Mouse (Mus musculus) cerebellum, adult 18-20 months (tissue): ENCODE results near the gene Gm36245.
"Not testable (repeated sequence)": the region's sequence is repeated elsewhere in the genome, so short reads cannot be mapped to it uniquely, and the experiment has no call there.

ENCODE experiments used
- DNase-seq, 2 experiments: peaks; one replicate each; pipeline ENCODE4 v3.0.0; 2021

The Gm36245 gene

DNA sequence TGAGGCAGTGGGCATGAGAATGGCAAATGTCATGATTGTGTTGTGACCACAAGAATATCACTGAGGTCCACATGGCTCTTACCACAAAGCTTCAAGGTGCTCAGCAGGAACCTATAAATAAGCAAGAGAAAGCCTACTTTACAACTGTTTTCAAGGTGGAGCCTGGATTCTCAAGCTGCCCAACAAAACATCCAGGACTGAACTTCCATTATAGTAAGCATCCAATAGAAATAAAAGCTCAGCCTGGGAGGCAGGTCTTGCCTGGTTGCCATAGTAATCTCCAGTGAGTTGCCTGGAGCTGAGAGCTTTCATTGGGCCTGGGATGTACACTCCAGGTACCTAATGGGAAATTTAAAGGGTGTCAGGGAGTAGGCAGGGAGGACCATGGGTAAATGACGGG lies at the start of gene Gm36245:
Gene Gm36245, plus strand, starts transcription at position 301 of the 400 bp plus-strand sequence.
- DNase-seq: no peak

- DNase-seq: no peak
These were observed 37.3 kb upstream of the Gm36245 start, which contains the start of gene 1700025B11Rik for GRCm38 (mm10) chr15:77561792-77562191. 1700025B11Rik (minus strand) TSS chr15:77561892.

- no peak for DNase-seq
These were observed 35.8 kb upstream of the Gm36245 start for GRCm38 (mm10) chr15:77563219-77563618.

GRCm38 (mm10) chr15:77578801-77579200 lies 20.3 kb upstream of the Gm36245 start:
- DNase-seq: no peak

DNA sequence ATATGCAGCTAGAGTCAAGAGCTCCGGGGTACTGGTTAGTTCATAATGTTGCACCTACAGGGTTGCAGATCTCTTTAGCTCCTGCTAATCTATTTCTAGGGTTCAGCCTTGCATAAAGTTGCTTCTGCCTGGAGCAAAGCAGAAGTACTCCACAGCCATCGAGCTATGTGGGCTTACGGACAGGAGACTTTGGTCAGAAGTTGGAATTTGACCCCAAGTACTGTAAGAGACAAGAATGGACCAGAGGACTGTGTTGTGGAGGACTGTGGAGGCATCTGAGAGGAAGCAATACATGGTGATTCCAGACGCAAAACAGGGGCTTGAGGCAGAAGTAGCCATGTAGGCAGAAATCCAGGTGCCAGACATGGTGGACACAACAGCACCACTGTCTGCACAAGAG lies 19.7 kb upstream of the Gm36245 start:
- DNase-seq: no peak

DNA sequence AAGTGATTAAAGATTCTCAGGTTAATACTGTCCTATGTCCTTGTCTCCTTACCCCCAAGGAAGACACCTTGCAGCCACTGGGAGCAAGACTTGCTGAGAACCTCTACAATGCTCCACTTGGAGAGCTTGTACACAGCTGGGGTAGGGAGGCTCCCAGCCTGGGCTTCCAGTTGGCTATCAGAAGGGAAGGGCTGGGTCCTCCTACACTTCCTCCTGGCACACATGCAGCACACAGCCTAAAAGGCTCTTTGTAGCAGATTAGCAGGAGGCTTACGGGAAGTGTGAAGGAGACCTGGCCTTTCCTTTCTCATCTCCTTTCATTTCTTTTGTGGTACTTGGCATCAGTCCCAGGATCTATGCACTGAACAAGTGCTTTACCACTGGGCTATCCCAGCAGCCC lies 17.4 kb upstream of the Gm36245 start:
- DNase-seq: no peak

- DNase-seq: no peak
These were observed 12.0 kb upstream of the Gm36245 start for GRCm38 (mm10) chr15:77587026-77587425.

DNA sequence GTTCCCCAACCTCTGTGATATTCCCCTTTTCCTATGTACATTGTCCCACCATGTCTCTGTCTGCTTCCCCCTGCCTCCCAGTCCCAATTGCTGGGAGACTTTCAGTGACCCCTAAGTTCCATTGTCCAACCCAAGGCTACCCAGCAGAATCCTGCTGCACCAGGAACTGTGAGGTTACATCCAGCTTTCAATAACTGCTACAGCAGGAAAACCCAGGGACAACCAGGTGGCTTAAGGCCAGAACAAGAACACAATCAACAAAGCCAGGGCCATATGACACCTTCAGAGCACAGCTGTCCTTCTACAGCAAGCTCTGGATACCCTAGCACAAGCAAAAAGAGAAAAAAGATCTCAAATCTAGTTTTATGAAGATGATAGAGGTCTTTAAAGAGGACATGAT lies 10.1 kb upstream of the Gm36245 start:
- DNase-seq: no peak

DNA sequence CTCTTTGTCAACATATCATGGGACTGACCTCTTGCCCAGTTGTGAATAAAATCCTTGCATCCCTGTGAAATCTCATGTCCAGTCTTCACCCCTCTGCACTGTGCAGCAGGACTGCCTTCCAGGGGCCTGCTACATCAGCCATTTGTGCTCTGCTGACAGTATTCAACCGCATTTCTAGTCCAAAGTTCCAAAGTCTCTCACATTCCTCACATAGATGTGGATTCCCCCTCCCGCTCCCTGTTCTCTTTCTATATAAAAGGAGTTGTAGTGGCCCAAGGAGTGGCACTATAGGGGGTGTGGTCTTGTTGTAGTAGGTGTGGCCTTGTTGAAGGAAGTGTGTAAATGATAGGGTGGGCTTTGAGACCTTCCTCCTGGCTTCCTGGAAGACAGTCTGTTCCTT lies 8.2 kb upstream of the Gm36245 start:
- no peak for DNase-seq

DNA sequence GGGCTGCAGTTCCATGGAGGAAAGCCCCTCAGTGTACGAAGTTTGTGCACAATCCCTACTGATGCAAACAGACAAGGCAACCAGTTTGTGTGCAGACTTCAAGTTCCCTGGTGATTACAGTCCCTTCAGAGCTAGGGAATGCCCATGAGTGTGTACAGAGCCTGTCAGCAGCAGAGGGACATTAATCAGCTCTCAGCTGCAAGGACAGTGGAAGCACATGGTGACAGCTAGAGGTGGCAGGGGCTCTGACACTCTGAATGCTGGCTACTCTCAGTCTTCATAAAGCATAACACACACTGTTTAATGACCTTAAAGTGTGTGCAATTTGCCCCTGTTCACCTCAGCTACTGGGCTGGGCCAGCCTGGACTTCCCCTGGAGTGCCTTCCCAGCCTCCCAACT lies 5.5 kb upstream of the Gm36245 start:
- no peak for DNase-seq

DNA sequence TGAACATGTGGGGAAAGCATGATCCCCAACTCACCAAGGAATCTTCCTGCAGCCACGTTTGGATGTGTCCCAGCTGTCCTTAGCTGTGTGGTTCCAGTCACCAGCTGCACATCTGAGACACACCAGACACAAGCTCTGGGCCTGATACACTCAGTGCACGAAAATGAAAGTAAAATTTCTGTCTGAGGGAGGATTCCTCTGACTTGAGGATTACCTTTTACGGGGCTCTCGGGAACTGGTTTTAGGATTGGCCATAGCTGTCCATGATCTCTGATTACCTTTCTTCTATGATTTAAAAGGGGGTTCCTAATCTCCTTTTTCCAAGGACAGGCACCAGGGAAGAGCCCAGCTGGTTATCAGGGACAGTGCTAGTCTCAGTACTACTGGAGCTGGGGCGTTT lies 3.1 kb upstream of the Gm36245 start, which contains the start of gene Apol10b:
Gene Apol10b, minus strand, starts transcription at position 165 of the 400 bp plus-strand sequence.
- DNase-seq: no peak

- DNase-seq: no peak
These were observed 629 bp upstream of the Gm36245 start for GRCm38 (mm10) chr15:77598429-77598828.

DNA sequence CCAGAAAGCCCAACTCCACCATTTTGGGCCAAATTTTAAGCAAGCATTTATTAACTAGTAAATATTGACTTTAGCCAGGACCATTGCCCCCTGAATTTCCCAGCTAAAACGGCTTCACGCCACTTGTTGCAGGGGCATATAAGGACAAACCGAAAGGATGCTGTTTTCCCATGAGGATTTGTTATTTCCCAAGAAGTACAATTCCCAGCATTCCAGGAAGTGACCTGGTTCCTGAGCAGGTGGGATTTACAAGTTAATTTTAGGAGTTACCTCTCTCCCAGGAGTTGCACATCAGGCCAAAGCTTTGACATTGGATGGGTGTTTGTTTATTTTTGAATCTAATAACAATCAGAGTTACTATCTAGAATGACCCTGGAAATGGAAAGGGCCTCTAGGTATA lies 7.0 kb downstream of the Gm36245 start:
- no peak for DNase-seq

GRCm38 (mm10) chr15:77624710-77625109 lies 25.7 kb downstream of the Gm36245 start:
- no peak for DNase-seq

GRCm38 (mm10) chr15:77626471-77626870 lies 27.4 kb downstream of the Gm36245 start:
- not testable (repeated sequence) for DNase-seq

DNA sequence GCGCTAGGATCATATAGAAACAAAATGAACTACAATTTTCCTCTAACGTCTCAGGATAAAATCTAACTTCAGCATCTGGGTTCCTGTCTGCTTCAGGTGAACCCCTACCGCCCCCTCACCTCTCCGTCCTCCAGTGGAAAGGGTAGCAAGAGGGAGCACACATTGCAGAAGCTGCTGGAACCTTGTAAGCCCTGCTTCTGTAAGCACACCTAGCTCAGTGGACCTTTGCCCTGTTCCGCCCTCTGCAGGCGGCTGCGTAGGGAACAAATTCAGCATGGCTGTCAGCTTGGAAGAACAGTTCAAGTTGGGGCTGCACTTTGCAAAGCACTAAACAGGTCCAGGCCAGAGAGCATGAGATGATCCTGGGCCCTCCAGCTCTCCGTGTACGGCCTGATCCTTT lies 29.6 kb downstream of the Gm36245 start:
- DNase-seq: not testable (repeated sequence)

DNA sequence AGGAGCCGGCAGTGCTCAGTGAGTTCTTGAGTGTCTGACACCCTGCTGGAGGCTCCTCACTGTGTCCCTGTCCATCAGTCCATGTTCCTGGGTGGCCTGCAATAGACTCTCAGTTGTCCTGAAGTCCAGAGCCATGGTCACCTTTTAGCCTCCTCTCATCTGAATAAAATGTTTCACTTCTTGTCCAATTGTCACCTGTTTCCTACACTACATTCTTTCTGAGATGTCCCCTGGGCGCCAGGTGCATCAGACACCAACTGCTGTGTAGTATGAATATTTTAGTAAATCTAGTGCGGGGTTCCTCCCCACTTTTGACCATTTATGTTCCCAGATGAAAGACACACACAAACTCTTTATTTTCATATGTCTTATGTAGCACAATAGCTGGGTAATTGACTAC lies 30.8 kb downstream of the Gm36245 start:
- not testable (repeated sequence) for DNase-seq

DNA sequence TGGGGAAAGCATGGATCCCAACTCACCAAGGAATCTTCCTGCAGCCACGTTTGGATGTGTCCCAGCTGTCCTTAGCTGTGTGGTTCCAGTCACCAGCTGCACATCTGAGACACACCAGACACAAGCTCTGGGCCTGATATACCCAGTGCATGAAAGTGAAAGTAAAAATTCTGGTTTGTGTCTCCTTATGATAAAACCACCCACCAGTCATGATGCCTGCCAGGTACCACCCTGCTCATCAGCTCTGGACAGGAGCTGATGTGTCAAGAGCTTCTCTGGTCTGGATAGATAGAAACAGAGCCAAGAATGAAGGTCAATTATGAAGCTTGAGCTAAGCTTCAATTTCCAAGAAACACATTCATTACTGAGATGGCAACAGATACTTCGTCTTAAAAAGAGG lies 44.1 kb downstream of the Gm36245 start, which contains the start of gene Apol11b:
Gene Apol11b, minus strand, starts transcription at position 111 of the 400 bp plus-strand sequence.
- not testable (repeated sequence) for DNase-seq

GRCm38 (mm10) chr15:77651143-77651542 lies 52.1 kb downstream of the Gm36245 start:
- DNase-seq: not testable (repeated sequence)
